Mouse (Mus musculus) hematopoietic stem cell, adult 5-6 weeks (primary cell): ENCODE data around the gene Rpia. TPM values are rescaled to one million over a fixed set of nuclear protein-coding genes. Genes with fewer than 3 reads are reported as not detected.

ENCODE experiments used
- ATAC-seq, 2 experiments: fragments of 125-278 bp in 1 of 2; replicated peaks in 1 of 2; 2 replicates each; pipeline ENCODE4 v1.8.0; 2016 to 2017; ENCODE audit warnings: inconsistent platforms in 2 of 2, mild to moderate bottlenecking in 2 of 2, moderate number of reproducible peaks in 2 of 2, low read depth in 1 of 2, moderate TSS enrichment in 1 of 2; ENCODE audit not compliant: low FRiP score in 2 of 2, poor library complexity in 2 of 2, severe bottlenecking in 2 of 2, insufficient read depth in 1 of 2, low TSS enrichment in 1 of 2
- total RNA-seq: library from RNA; stranded (forward); fragments of 172-1452, 232-1000 nt; gene quantifications from 2 replicates; pipeline ENCODE4 v1.2.3, GENCODE M21; 2017

Rpia gene
- total RNA-seq, 1 experiment from 2014 or later, result 161 TPM

DNA sequence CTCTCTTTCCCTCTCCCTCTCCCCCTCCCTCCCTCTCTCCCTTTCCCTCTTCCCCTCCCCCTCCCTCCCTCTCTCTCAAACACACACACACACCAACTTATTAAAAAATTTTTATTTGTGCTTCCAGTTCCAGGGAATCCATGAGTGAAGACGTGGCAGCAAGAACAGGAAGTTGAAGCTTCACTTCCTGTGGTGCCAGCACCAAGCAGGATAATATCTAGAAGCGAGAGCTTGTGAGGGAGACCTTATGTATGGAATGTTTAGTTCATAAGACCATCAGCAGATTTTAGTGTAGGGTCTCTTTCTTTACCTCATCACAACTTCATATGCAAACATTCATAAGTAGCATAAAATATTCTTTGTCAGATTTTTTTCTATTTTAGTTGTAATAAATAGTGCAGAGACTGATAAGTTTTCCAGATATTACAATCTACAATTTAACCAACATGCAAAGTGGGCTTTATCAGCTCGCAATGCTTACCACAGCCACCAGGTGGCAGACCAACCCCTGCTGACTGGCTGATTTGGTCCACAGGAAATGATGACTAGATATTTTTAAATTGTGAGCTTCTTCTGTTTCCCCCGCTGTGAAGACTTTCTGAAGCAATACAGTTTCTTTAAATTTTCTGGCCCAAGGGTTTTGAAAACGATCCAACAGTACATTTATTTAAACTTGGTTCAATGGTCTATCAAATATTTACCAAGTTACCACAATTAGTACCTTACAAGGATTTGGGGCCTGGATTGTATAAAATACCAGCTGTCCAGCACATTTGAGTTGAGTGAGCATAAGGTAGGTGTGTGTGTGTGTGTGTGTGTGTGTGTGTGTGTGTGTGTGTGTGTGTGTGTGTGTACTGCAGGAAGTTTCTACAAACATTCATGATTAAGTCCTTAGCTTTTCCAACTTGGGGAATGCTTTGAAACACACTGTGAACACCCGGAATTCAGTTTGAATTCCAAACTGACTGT is 19.8 kb upstream of the Rpia start:
- peak; percentile 69 to 81 for ATAC-seq

DNA sequence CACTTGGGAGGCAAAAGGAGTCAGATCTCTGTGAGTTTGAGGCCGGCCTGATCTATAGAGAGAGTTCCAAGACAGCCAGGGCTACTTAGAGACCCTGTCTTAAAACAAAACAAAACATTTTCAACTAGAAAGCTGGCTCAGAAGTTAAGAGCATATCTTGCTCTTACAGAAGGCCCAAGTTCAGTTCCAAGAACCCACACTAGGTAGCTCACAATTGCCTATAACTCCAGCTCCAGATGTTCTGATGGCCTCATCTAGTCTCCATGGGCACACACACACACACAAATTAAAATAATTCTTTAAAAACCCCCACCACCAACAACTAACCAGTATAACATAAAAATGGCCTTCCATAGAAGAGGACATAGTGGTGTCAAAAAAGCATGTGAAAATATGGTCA is 18.5 kb upstream of the Rpia start:
- ATAC-seq, result no peak

DNA sequence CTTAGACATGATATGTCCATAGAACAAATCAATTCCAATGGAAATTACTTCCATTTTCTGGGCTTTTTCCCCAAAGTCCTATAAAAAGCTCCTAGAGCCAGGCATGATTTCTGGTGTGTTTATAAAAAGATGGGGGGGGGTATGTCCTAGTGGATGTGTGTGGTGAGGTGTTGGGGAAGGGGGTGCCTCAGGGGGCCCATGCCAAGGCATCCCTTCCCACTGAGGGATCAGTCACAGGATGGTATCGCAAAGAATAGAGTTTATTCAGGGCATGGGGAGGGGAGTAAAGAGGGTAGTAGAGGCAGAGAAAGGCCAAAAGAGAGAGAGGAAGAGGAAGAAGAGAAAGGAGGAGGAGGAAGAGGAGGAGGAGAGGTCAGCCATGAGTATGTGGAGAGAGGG is 14.5 kb upstream of the Rpia start:
- no peak for ATAC-seq

DNA sequence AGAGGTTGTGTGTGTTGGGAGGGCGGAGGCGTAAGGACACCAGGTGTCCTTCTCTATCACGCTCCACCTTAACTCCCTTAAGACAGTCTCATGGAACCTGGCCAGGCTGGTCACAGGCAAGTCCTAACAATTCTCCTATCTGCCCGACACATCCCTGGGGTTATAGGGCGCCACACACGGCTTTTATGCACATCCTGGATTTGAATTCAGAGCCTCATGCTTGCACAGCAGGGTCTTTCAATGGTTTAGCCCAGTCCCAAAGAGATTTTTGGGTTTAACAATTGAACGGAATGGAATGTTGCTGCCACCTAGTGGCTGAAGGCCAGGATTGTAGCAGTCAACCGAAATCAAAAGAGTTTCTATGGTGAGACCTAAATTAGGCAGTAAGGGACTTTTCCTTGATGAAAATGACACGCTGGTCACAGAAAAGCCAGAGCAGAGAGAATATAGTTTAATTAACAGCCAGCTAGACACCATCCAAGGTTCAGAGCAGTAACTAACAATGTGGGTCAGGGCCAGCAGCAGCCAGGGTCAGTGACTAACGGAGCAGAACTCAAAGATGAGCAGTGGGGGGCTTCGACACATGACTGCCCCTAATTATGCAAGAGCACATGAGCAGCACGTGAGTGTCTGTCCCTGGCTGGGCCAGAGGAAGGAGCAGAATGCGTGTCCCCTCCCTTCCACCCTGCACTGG is 13.9 kb upstream of the Rpia start:
- ATAC-seq, result peak; percentile 70 to 73

DNA sequence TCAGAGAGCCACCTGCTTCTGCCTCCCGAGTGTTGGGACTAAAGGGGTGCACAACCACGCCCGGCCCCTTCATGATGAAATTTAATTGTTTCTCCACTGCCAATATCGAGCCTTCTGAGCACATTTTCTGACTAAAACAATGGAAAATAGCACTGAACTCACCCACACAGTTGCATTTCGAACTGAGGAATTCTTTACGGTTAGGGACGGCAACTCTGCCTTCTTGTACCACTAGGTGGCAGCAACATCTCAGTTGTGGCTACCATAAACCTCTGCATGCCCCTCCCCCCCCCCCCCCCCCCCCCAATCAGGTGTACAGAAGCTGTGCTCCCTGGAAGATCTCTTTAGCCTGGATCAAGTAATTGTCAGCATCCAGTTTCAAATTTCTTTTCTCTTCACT is 13.2 kb upstream of the Rpia start:
- peak; percentile 60 to 65; a peak in 2 of 4 replicates for ATAC-seq

DNA sequence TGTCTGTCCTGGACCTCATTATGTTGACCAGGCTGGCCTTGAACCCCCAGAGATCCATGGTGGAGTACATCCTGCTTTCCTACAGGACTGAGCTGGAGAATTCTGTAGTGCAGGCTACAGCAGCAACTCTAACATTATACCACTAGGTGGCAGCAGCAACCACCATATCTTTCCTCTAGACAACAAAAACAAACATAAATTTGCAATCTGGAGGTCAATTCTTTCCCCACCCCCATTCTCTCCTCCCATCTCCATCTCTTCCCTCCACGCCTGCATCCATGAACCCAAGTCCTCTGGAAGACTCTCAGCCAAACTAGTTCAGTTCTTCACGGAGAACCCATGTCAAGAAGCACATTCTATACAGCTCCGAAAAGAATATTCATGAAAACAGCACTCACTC is 12.6 kb upstream of the Rpia start:
- ATAC-seq, result peak; percentile 67 to 80

DNA sequence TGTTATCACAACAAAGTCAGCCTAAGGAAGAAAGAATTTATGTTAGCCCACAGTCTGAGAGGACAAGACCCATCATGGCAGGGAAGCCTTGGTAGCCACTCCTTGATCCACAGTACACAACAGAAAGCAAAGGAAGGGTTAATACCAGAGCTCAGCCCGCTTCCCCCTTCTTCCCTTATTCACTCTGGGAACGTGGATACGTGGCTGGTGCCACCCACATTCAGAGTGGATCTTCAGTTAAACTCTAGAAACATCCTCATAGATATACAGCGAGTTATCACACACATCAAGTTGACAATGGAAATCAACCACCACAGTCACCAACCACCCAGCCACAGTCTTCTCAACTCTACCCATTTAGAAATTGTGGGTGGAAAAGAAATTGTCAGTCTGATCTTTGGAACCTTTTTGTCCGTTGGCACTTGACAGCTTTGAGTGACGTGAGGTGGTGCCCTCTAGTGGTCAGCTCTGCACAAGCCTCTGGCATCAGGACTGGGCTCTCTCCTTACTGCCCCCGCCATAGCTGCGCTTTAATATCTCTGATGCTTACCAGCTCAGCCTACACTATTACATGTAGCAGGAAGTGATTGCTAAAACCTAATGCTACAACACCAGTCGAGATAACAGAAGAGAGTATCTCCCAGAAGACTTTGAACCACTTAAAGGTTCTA is 5.7 kb upstream of the Rpia start:
- peak; percentile 91 to 95 for ATAC-seq

DNA sequence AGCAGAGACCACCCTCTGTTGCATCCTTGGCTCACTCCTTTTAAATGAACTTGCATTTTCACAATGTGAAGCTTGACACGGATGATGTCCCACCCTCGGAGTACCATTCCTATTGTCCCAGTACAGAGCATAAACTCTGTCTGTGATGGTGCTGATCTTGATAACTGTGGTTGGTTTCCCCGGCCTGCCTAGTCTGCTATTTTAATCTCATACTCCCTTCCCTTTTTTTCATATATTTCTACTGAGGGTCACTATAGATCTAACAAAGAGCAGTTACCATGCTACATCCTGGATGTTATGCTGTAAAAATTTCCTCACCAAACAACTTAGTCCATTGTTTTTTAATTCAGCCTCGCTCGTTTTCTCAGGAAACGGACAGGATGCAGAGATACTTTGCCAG is 4.9 kb upstream of the Rpia start:
- ATAC-seq, result no peak

DNA sequence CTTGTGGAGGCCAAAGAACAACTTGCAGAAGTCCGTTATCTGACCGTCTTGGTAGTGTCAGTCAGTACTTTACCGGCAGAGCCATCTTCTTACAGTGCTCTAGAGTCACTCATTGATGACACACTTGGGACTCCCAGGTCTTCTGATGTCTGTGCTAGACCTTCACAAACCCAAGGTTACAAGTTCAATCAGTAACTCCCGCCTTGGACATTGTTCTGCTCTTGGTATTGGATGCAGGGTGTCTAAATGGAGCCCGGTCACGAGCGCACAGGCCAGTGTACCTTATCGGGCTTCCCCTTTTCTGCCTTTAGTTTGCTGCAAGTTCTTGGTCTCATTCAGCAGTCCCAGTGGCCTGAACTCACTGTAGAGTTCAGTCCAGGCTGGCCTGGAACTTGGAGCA is 612 bp upstream of the Rpia start:
- ATAC-seq, result peak; percentile 30 to 40; a peak in 3 of 4 replicates

DNA sequence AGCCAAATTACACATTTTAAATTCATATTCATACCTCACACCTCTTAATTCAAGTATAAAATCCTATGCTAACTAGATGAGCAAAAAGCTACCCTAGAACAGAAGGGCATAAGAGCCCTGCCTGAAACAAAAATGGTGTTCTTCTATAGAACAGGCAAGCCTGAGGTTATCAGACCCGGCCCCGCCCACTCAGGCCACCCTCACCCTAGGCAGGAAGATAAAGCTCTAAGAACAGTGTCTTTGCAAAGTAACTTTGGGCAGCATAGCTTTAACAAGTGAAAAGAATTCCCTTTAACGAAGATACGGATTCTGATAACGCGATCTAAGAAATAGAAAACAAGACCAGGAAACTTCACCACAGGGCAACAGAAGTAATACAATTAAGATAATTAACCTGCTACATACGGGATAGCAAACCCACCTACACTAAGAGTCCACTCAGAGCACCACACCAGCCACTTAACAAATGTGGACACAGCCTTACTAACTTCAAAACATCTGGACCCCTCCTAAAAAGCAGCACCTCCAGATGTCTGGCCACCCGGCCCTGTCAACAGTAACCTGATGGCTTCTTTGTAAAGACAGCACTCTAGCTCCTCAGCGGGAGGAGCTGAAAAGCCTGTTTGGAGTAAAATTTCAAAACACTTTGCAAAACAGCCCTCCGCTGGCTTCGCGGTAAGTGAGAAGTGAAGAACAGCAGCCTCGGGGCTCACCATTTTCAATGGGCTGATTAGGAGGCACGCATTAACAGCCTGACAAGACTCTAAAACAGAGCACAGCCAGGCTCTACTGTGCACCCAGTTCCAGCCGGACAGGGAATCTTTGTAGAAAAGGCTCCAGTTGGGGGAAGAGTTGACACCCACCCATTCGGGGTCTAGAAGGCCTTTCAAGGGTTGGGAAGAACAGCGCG is 925 bp downstream of the Rpia start:
- ATAC-seq, result peak; percentile 19 to 25

DNA sequence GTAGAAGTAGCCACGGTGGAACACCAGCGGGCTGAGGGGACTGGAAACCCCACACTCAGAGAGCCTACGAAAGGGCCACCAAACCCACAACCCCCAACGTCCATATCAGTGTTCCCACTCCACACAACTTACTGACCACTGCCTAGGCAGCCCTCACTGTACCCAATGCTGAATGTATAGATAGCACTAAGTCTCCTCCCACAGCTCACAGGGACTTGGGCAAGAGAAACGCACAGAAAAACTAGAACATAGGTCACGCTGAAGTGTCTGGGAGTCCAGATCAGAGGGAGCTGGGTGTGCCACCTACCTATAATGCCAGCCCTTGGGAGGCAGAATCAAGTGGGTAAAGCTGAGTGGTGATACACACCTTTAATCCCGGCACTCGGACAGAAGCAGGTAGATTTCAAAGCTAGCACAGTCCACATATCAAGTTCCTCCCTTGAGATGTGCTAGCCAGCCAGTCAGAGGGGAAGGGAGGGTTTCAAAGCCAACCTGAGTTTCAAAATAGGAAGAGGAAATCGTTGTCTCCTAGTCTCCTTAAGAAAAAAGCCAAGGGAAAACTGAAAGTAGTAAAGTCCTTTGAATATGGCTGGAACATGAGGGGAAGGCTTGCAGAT is 1.9 kb downstream of the Rpia start:
- ATAC-seq, result no peak

DNA sequence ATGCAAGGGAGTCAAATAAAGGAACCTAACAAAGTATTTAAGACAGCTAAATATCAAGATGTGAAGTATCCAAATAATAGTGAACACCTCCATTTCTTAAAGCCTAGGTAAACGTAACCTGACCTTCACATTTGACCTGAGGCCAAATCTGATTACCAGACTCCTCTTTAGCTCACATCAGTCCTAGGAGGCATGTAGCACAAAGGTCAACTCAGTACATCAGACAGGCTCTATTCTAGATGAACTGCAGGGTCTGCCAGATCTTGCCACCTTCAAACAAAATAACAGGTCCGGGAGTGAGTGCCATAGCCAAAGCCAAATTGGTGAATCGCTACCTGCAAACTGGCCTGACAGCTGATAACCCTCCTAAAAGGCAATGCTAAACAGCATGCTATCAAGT is 2.9 kb downstream of the Rpia start:
- no peak for ATAC-seq

DNA sequence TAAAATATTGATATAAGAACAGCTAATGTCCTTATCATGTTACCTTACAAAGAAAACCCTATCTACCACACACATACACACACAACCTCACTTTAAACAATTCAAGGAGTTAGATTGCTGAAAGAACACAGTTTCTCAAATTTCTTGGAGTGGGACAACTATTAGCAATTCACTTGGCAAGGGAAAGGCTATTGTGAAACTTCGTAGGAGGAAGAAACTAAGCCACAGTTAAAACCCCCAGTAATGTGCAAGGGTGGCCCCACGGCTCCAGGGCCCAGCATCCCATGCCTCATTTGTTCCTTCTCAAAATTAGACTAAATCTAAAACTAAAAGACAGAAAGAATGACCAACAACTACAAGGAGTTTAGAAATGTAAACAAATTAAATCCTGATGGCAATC is 4.5 kb downstream of the Rpia start:
- no peak for ATAC-seq

DNA sequence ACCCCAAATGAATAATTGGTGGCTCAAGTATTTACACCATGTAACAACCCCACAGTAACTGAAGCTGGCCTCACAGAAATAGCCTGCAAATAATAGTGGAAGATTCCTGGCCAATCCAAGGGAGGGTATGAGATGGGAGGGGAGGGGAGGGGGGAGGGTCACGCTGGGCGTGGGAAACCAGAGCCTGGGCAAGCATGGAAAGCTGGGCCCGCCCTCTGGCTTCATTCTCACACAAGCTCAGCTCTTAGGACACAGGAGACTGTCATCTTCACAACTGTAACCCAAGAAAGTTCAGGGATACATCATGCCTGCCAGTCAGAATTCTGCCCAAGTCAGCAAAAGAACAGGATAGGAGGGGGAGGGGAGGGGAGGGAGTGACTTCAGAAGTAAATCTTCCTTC is 6.2 kb downstream of the Rpia start:
- no peak for ATAC-seq

DNA sequence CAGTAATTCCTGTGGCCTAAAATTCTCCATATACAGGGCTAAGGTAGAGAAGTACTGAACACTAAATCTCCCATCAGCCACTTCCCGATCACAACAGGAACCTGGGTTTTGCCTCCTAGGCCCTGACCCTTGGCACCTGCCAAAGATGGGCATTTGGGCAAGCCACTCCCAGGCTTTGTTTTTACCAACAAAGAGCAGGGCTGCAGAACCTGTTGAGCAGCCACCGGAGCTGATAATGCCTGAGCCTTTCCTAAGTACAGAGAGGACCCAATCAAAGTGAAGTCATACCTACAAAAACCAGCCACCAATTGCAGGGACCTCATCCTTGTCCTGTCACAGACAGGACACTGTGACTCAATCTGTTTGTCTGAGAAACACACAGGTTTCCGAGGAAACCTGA is 7.2 kb downstream of the Rpia start:
- ATAC-seq, result no peak

DNA sequence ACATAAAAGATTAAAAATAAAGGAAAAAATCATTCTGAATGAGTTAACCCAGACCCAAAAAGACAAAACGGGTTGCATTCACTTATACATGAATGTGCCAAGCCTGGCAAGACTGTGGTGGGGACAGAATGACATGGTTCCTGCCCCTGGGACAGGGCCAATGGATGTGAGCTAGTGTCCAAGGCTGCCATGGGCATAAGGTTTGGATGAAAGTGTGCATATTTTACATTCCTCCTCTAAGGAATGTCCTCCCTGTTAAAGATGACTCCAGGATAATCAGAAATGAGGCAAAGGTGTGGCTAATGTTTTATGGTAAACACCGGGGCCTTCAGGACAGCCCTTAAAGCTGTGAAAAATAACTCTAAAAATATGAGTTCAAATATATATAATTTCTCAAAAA is 10.7 kb downstream of the Rpia start:
- ATAC-seq, result no peak

DNA sequence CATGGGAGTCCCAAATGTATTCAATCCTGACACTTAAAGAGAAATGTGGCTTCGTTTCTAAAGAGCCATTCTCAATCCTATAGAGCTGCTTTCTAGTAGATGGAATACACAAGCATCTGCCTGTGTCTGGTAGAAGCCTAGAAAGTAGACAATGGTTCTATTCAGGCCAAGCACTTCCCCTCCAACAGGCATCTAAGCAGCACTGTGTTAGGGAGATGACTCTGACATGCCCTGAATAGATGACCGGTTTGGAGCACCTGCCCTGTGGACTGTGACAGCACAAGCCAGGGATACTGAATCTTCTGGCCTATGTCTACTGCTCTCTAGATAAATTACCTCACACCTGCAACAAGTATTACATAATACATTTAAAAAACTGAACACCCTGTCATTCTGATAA is 17.7 kb downstream of the Rpia start:
- ATAC-seq, result no peak
